Mouse (Mus musculus): ENCODE measurements at regions not wholly inside any gene's neighbourhood (a gene's known extent, or its start where the extent isn't known, plus 50 kb on each side); places are given as distances from the start of the nearest gene placed in this dataset.

GRCm38 (mm10) chr11:63545516-63545915, 376.6 kb downstream of the Hs3st3b1 start:
- TF ChIP-seq ZC3H11A (IDR thresholded peaks at IDR 0.05; ENCODE audit: borderline replicate concordance, low read depth, low read length) (no peak), HCFC1 (IDR thresholded peaks at IDR 0.05; ENCODE audit: borderline replicate concordance, insufficient read depth, low read length) (no peak), CHD2 (IDR thresholded peaks at IDR 0.05; ENCODE audit: low read depth, low read length) (no peak)

Data from ES-E14 (cell line).